Mouse (Mus musculus): ENCODE data around the gene Vat1l. TPM values are rescaled to one million over a fixed set of nuclear protein-coding genes. Genes with fewer than 3 reads are reported as not detected.
A peak's percentile ranks its signal among the peaks of the same experiment; 100 is the strongest.

Gene Vat1l
- polyA plus RNA-seq, 1 experiment from 2014 or later = 0.09 TPM

DNA sequence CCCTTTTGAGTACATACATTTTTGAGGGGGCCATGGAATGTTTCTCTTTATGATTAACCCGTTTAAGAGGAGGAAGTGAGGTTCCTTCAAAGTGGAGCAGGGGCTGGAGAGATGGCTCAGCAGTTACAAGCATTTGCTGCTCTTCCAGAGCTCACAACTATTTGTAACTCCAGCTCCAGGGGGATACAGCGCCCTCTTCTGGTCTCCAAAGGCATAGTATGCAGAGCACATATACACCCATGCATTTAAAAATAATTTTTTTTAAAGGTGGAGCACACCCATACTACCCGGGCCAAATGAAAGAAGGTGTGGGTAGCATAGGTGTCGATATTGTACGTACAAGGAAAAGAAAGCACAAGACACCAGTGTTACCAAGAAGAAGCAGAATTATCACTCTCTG, 157.8 kb downstream of the Vat1l start:
- no peak overlapping the region for H3K27ac ChIP-seq (ENCODE audit: low read length)
- no peaks in the 10 kb centered on the region for H3K27me3 ChIP-seq (ENCODE audit: control insufficient read depth, insufficient read depth, low read depth, low read length)
- H3K4me1 ChIP-seq (ENCODE audit: control insufficient read depth, low read depth, low read length) = no peaks in the 10 kb centered on the region
- no peak for ATAC-seq (ENCODE audit: low read depth)
- 32% methylated on average over 5 of the region's 5 CpGs for WGBS (ENCODE audit: insufficient replicate concordance)
- H3K9ac ChIP-seq (ENCODE audit: low read depth, low read length) = no peak overlapping the region
- H3K4me3 ChIP-seq (ENCODE audit: low read depth, low read length) = no peak overlapping the region
- no peaks in the 10 kb centered on the region for H3K9me3 ChIP-seq (replicated peaks; ENCODE audit: control insufficient read depth, low read length)
- H3K36me3 ChIP-seq (ENCODE audit: control insufficient read depth, insufficient read depth) = no peaks in the 10 kb centered on the region
- no peak overlapping the region for H3K4me2 ChIP-seq (ENCODE audit: low read depth, low read length)

DNA sequence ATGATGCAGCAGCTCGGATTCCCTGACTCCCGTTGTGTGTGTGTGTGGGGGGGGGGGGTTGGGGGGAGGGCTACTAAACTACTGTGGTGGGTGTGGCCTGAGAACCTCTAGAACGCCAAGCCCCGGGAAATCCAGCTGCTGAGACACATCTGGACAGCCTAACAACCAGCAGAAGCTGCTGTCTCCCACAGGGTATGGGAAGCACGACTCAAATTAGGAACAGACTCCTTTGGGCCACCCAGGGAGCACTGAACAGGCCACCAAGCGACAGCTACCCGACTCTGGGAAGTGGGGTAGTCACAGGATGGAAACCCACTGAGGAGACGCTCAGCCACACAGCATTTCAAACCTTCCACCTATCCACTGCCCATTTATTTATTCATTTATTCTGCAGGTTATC, 158.2 kb downstream of the Vat1l start:
- H3K27ac ChIP-seq (ENCODE audit: low read length) = no peak overlapping the region
- WGBS (ENCODE audit: insufficient replicate concordance) = 50% methylated on average over 8 of the region's 8 CpGs

DNA sequence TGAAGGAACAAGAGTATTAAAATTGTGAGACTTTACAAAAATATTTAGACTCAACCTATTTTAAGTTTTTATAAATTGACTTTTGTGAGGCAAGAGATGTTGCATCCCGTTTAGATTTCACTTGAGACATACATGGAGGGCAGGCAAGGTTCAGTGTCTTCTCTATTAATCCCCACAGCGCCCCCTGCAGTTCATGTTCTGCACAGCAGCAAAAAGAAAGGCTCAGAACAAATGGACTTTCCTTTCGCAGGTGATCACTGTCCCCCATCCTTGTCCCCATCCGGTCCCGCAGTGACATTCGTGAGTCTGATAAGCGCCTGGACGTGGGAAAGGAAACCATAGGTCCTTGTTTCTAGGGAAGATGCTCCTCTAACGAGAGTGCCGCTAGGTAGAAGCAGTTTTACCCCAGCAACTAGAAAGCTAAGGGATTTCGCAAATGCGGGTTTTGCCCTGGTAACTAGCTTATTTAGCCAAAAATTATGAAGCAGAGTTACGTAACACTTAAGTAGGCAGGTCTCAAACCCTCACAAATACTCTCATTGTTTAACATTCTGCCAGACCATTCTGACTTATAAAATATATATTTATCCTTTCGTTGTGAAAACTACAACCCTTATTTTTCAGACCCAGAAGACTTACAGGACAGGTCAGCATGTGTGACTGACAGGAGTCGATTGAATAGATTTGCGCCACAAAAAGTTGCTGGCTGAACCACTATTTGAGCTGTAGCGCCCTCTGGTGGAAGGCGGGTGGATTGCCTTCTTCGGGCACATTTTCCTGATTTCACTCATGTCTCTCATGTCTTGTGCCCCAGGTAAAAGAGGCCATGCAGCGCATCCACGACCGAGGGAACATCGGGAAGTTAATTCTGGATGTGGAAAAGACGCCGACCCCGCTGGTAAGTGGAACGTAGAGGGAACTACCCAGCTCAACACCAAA, 163.9 kb downstream of the Vat1l start:
- Histone ChIP-seq H3K4me3 (ENCODE audit: low read depth, low read length) (no peak overlapping the region), H3K4me1 (ENCODE audit: control insufficient read depth, low read depth, low read length) (no peaks in the 10 kb centered on the region), H3K27ac (ENCODE audit: low read length) (no peak overlapping the region), H3K27me3 (ENCODE audit: control insufficient read depth, insufficient read depth, low read depth, low read length) (no peaks in the 10 kb centered on the region), H3K9ac (ENCODE audit: low read depth, low read length) (no peak overlapping the region), H3K36me3 (ENCODE audit: control insufficient read depth, insufficient read depth) (no peaks in the 10 kb centered on the region), H3K9me3 (replicated peaks; ENCODE audit: control insufficient read depth, low read length) (no peaks in the 10 kb centered on the region), H3K4me2 (ENCODE audit: low read depth, low read length) (0 out of 2 replicates have a peak overlapping the region, but pooled peaks have one; percentile 13)
- WGBS (ENCODE audit: insufficient replicate concordance) = 27% methylated on average over 27 of the region's 27 CpGs
- no peak for ATAC-seq (ENCODE audit: low read depth)

More for the DNA sequence above, 158.2 kb downstream of the Vat1l start:
- no peak overlapping the region for H3K4me2 ChIP-seq (ENCODE audit: low read depth, low read length)
- no peak overlapping the region for H3K9ac ChIP-seq (ENCODE audit: low read depth, low read length)
- no peaks in the 10 kb centered on the region for H3K36me3 ChIP-seq (ENCODE audit: control insufficient read depth, insufficient read depth)
- H3K4me1 ChIP-seq (ENCODE audit: control insufficient read depth, low read depth, low read length) = no peaks in the 10 kb centered on the region
- no peaks in the 10 kb centered on the region for H3K27me3 ChIP-seq (ENCODE audit: control insufficient read depth, insufficient read depth, low read depth, low read length)
- ATAC-seq (ENCODE audit: low read depth) = no peak
- no peaks in the 10 kb centered on the region for H3K9me3 ChIP-seq (replicated peaks; ENCODE audit: control insufficient read depth, low read length)
- H3K4me3 ChIP-seq (ENCODE audit: low read depth, low read length) = no peak overlapping the region

GRCm38 (mm10) chr8:114374390-114374789, 169.0 kb downstream of the Vat1l start:
- Histone ChIP-seq H3K27ac (ENCODE audit: low read length) (no peak overlapping the region), H3K4me1 (ENCODE audit: control insufficient read depth, low read depth, low read length) (no peaks in the 10 kb centered on the region), H3K27me3 (ENCODE audit: control insufficient read depth, insufficient read depth, low read depth, low read length) (no peaks in the 10 kb centered on the region), H3K4me2 (ENCODE audit: low read depth, low read length) (no peak overlapping the region), H3K9ac (ENCODE audit: low read depth, low read length) (no peak overlapping the region), H3K9me3 (replicated peaks; ENCODE audit: control insufficient read depth, low read length) (no peaks in the 10 kb centered on the region), H3K36me3 (ENCODE audit: control insufficient read depth, insufficient read depth) (no peaks in the 10 kb centered on the region), H3K4me3 (ENCODE audit: low read depth, low read length) (no peak overlapping the region)
- ATAC-seq (ENCODE audit: low read depth) = no peak
- 67% methylated on average over 6 of the region's 6 CpGs for WGBS (ENCODE audit: insufficient replicate concordance)

- no peak for ATAC-seq (ENCODE audit: low read depth)
- H3K27me3 ChIP-seq (ENCODE audit: control insufficient read depth, insufficient read depth, low read depth, low read length) = no peaks in the 10 kb centered on the region
- H3K36me3 ChIP-seq (ENCODE audit: control insufficient read depth, insufficient read depth) = no peaks in the 10 kb centered on the region
- no peaks in the 10 kb centered on the region for H3K9me3 ChIP-seq (replicated peaks; ENCODE audit: control insufficient read depth, low read length)
- H3K9ac ChIP-seq (ENCODE audit: low read depth, low read length) = no peak overlapping the region
- 65% methylated on average over 3 of the region's 3 CpGs for WGBS (ENCODE audit: insufficient replicate concordance)
- H3K4me3 ChIP-seq (ENCODE audit: low read depth, low read length) = no peak overlapping the region
- no peak overlapping the region for H3K4me2 ChIP-seq (ENCODE audit: low read depth, low read length)
- no peaks in the 10 kb centered on the region for H3K4me1 ChIP-seq (ENCODE audit: control insufficient read depth, low read depth, low read length)
- H3K27ac ChIP-seq (ENCODE audit: low read length) = no peak overlapping the region
These were observed 178.8 kb downstream of the Vat1l start for GRCm38 (mm10) chr8:114384189-114384588.

DNA sequence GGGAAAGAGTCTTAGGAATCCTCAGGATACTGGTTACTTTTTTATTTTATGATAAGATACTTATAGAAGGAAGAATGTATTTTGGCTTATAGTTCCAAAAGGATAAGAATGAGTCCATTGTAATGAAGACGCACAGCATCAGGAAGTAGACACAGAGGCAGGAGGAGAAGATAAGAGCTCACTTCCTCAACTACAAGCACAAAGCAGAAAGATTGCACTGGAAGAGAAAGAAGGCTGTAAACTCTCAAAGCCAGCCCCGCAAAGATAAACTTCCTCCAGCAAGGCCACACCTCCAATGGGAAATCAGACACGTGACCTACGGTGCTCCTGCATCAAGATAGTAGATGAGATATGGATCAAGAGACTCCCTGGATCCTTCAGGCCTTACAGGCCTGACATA, 182.1 kb downstream of the Vat1l start:
- H3K27me3 ChIP-seq (ENCODE audit: control insufficient read depth, insufficient read depth, low read depth, low read length) = no peaks in the 10 kb centered on the region
- no peak for ATAC-seq (ENCODE audit: low read depth)
- H3K4me1 ChIP-seq (ENCODE audit: control insufficient read depth, low read depth, low read length) = no peaks in the 10 kb centered on the region
- no peak overlapping the region for H3K27ac ChIP-seq (ENCODE audit: low read length)
- H3K4me2 ChIP-seq (ENCODE audit: low read depth, low read length) = no peak overlapping the region
- H3K36me3 ChIP-seq (ENCODE audit: control insufficient read depth, insufficient read depth) = no peaks in the 10 kb centered on the region
- H3K4me3 ChIP-seq (ENCODE audit: low read depth, low read length) = no peak overlapping the region
- no peaks in the 10 kb centered on the region for H3K9me3 ChIP-seq (replicated peaks; ENCODE audit: control insufficient read depth, low read length)
- WGBS (ENCODE audit: insufficient replicate concordance) = 16% methylated on average over 4 of the region's 4 CpGs
- no peak overlapping the region for H3K9ac ChIP-seq (ENCODE audit: low read depth, low read length)

DNA sequence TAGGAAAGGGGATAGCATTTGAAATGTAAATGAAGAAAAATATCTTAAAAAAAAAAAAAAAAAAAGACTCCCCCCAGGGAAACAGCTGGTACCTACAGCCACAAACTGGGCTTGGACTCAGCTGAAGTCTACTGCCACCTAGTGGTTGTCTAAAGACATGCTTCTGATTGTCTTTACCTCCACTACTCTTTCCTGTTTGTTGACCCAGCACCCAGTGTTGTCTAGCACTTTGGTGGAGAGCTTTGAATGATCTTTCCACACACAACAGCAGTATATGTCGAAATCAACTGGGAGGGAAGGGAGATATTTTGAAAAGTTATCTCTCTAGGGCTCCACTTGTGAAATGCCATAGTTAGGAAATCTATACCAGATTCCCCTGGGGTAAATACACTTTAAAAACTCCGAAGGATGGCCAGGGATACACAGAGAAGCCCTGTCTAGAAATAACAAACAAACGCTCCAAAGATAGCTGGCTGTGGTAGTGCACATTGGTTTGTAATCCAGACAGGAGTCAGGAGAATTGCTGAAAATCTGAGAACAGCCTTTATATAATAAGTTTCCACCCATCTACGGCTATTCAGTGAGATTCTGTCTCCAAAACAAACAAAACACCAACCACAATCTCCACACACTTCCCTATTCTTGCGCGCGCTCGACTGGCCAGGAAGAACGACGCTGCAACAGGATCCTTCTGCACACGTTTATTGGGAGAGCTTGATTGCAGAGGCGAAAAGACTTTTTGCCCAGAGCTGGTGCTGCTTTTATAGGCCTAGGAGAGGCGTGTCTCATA, 185.2 kb downstream of the Vat1l start:
- H3K4me1 ChIP-seq (ENCODE audit: control insufficient read depth, low read depth, low read length) = no peaks in the 10 kb centered on the region
- H3K9me3 ChIP-seq (replicated peaks; ENCODE audit: control insufficient read depth, low read length) = no peaks in the 10 kb centered on the region
- no peak for ATAC-seq (ENCODE audit: low read depth)
- H3K9ac ChIP-seq (ENCODE audit: low read depth, low read length) = no peak overlapping the region
- H3K27me3 ChIP-seq (ENCODE audit: control insufficient read depth, insufficient read depth, low read depth, low read length) = no peaks in the 10 kb centered on the region
- no peaks in the 10 kb centered on the region for H3K36me3 ChIP-seq (ENCODE audit: control insufficient read depth, insufficient read depth)
- no peak overlapping the region for H3K27ac ChIP-seq (ENCODE audit: low read length)
- H3K4me3 ChIP-seq (ENCODE audit: low read depth, low read length) = no peak overlapping the region
- 47% methylated on average over 11 of the region's 13 CpGs for WGBS (ENCODE audit: insufficient replicate concordance)
- no peak overlapping the region for H3K4me2 ChIP-seq (ENCODE audit: low read depth, low read length)

DNA sequence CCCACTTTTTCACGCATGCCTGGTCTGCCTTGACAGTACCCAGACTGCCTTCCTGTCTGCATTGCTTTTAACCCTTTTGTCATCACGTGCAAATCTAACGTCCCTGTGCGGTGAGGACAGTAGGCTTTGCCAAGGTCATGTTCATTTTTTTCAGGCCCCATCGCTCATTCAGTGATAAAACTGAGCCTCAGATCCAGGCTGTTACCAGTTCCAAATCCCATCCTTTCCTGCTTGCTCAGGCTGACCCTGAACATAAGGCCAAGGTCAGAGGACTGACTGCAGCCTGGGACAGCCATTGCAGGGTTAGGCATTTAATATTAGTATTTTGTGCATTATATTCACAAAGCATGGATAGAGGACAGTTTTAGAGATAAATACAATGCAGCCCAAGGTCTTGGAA, 192.9 kb downstream of the Vat1l start:
- ATAC-seq (ENCODE audit: low read depth) = no peak
- H3K36me3 ChIP-seq (ENCODE audit: control insufficient read depth, insufficient read depth) = no peaks in the 10 kb centered on the region
- 76% methylated on average over 5 of the region's 5 CpGs for WGBS (ENCODE audit: insufficient replicate concordance)
- H3K9me3 ChIP-seq (replicated peaks; ENCODE audit: control insufficient read depth, low read length) = no peaks in the 10 kb centered on the region
- H3K4me2 ChIP-seq (ENCODE audit: low read depth, low read length) = no peak overlapping the region
- no peaks in the 10 kb centered on the region for H3K27me3 ChIP-seq (ENCODE audit: control insufficient read depth, insufficient read depth, low read depth, low read length)
- H3K4me1 ChIP-seq (ENCODE audit: control insufficient read depth, low read depth, low read length) = no peaks in the 10 kb centered on the region
- no peak overlapping the region for H3K27ac ChIP-seq (ENCODE audit: low read length)
- no peak overlapping the region for H3K9ac ChIP-seq (ENCODE audit: low read depth, low read length)
- no peak overlapping the region for H3K4me3 ChIP-seq (ENCODE audit: low read depth, low read length)

- 84% methylated on average over 5 of the region's 5 CpGs for WGBS (ENCODE audit: insufficient replicate concordance)
- no peaks in the 10 kb centered on the region for H3K9me3 ChIP-seq (replicated peaks; ENCODE audit: control insufficient read depth, low read length)
- no peaks in the 10 kb centered on the region for H3K36me3 ChIP-seq (ENCODE audit: control insufficient read depth, insufficient read depth)
- H3K4me1 ChIP-seq (ENCODE audit: control insufficient read depth, low read depth, low read length) = no peaks in the 10 kb centered on the region
- no peaks in the 10 kb centered on the region for H3K27me3 ChIP-seq (ENCODE audit: control insufficient read depth, insufficient read depth, low read depth, low read length)
- no peak overlapping the region for H3K4me2 ChIP-seq (ENCODE audit: low read depth, low read length)
- no peak overlapping the region for H3K27ac ChIP-seq (ENCODE audit: low read length)
- H3K9ac ChIP-seq (ENCODE audit: low read depth, low read length) = no peak overlapping the region
- ATAC-seq (ENCODE audit: low read depth) = no peak
- no peak overlapping the region for H3K4me3 ChIP-seq (ENCODE audit: low read depth, low read length)
These were observed 193.9 kb downstream of the Vat1l start for GRCm38 (mm10) chr8:114399273-114399672.
